Mouse (Mus musculus): Measurements from ENCODE around the gene Fam240a. TPM values are rescaled to one million over a fixed set of nuclear protein-coding genes. Genes with fewer than 3 reads are reported as not detected.
A peak's percentile ranks its signal among the peaks of the same experiment; 100 is the strongest.

The Fam240a gene
- polyA plus RNA-seq, 1 experiment from 2014 or later: not detected

- peak; percentile 76 for DNase-seq (ENCODE audit: low spot score)
- peak within 1 kb of the TSS; percentile 55 for H3K4me3 ChIP-seq (ENCODE audit: low read depth, low read length)
- H3K4me2 ChIP-seq (ENCODE audit: low read length): peak within 1 kb of the TSS; percentile 83
- peaks cover 16% of the 10 kb centered on the region for H3K27me3 ChIP-seq (replicated peaks; ENCODE audit: control insufficient read depth, insufficient read depth, low read length)
- H3K27ac ChIP-seq (ENCODE audit: low read depth): 0 out of 2 replicates have a peak within 1 kb of the TSS, but pooled peaks have one; percentile 16
- ATAC-seq (replicated peaks; ENCODE audit: low FRiP score, low TSS enrichment, low read depth): peak; percentile 68
- H3K9me3 ChIP-seq (ENCODE audit: control insufficient read depth, low read length): no peaks in the 10 kb centered on the region
- WGBS: 1% methylated on average over 45 of the region's 57 CpGs
- H3K4me1 ChIP-seq (replicated peaks; ENCODE audit: control insufficient read depth, insufficient read depth, low read length): peaks cover under 1% of the 10 kb centered on the region; the same call in 1 of the 2 replicates
- H3K36me3 ChIP-seq (ENCODE audit: control insufficient read depth, insufficient read depth, low read length): no peaks in the 10 kb centered on the region
- H3K9ac ChIP-seq (ENCODE audit: low read length): peak within 1 kb of the TSS; percentile 52
Measured at GRCm38 (mm10) chr9:110879998-110880561, 36.6 kb downstream of the Fam240a start, which contains the start of gene Tmie. TSS of gene Tmie (minus strand) at chr9:110880113.

GRCm38 (mm10) chr9:110879191-110879920, 37.3 kb downstream of the Fam240a start, which contains the start of gene Als2cl:
TSS of gene Als2cl (plus strand) at chr9:110879870.
- no peaks in the 10 kb centered on the region for H3K36me3 ChIP-seq (ENCODE audit: control insufficient read depth, insufficient read depth, low read length)
- peak within 1 kb of the TSS; percentile 55 for H3K4me3 ChIP-seq (ENCODE audit: low read depth, low read length)
- 14% methylated on average over 12 of the region's 12 CpGs for WGBS
- DNase-seq (ENCODE audit: low spot score) (no peak), ATAC-seq (replicated peaks; ENCODE audit: low FRiP score, low TSS enrichment, low read depth) (peak; percentile 12; the same call in 1 of the 2 replicates)
- peak within 1 kb of the TSS; percentile 83 for H3K4me2 ChIP-seq (ENCODE audit: low read length)
- peak within 1 kb of the TSS; percentile 52 for H3K9ac ChIP-seq (ENCODE audit: low read length)
- 0 out of 2 replicates have a peak within 1 kb of the TSS, but pooled peaks have one; percentile 16 for H3K27ac ChIP-seq (ENCODE audit: low read depth)
- peaks cover 8% of the 10 kb centered on the region; the same call in 1 of the 2 replicates for H3K4me1 ChIP-seq (replicated peaks; ENCODE audit: control insufficient read depth, insufficient read depth, low read length)
- H3K27me3 ChIP-seq (replicated peaks; ENCODE audit: control insufficient read depth, insufficient read depth, low read length): peaks cover 16% of the 10 kb centered on the region
- no peaks in the 10 kb centered on the region for H3K9me3 ChIP-seq (ENCODE audit: control insufficient read depth, low read length)

- Histone ChIP-seq H3K9ac (ENCODE audit: low read length) (no peak overlapping the region), H3K36me3 (ENCODE audit: control insufficient read depth, insufficient read depth, low read length) (no peaks in the 10 kb centered on the region), H3K4me3 (ENCODE audit: low read depth, low read length) (no peak overlapping the region), H3K27ac (ENCODE audit: low read depth) (no peak overlapping the region), H3K27me3 (replicated peaks; ENCODE audit: control insufficient read depth, insufficient read depth, low read length) (peaks cover 30% of the 10 kb centered on the region), H3K4me1 (replicated peaks; ENCODE audit: control insufficient read depth, insufficient read depth, low read length) (peaks cover 17% of the 10 kb centered on the region), H3K9me3 (ENCODE audit: control insufficient read depth, low read length) (no peaks in the 10 kb centered on the region), H3K4me2 (ENCODE audit: low read length) (no peak overlapping the region)
- 89% methylated on average over 5 of the region's 5 CpGs for WGBS
- no peak for DNase-seq (ENCODE audit: low spot score)
- no peak for ATAC-seq (replicated peaks; ENCODE audit: low FRiP score, low TSS enrichment, low read depth)
Measured at GRCm38 (mm10) chr9:110877888-110878287, 38.8 kb downstream of the Fam240a start.

- 95% methylated on average over 1 of the region's 1 CpGs for WGBS
- Histone ChIP-seq H3K4me1 (replicated peaks; ENCODE audit: control insufficient read depth, insufficient read depth, low read length) (peaks cover 17% of the 10 kb centered on the region), H3K4me2 (ENCODE audit: low read length) (no peak overlapping the region), H3K9ac (ENCODE audit: low read length) (no peak overlapping the region), H3K27me3 (replicated peaks; ENCODE audit: control insufficient read depth, insufficient read depth, low read length) (peaks cover 34% of the 10 kb centered on the region), H3K27ac (ENCODE audit: low read depth) (no peak overlapping the region), H3K36me3 (ENCODE audit: control insufficient read depth, insufficient read depth, low read length) (no peaks in the 10 kb centered on the region), H3K4me3 (ENCODE audit: low read depth, low read length) (no peak overlapping the region), H3K9me3 (ENCODE audit: control insufficient read depth, low read length) (no peaks in the 10 kb centered on the region)
- no peak for DNase-seq (ENCODE audit: low spot score)
- no peak for ATAC-seq (replicated peaks; ENCODE audit: low FRiP score, low TSS enrichment, low read depth)
Measured at GRCm38 (mm10) chr9:110877353-110877752, 39.3 kb downstream of the Fam240a start.

GRCm38 (mm10) chr9:110875288-110875695, 41.4 kb downstream of the Fam240a start:
- ATAC-seq (replicated peaks; ENCODE audit: low FRiP score, low TSS enrichment, low read depth) (peak; percentile 45), DNase-seq (ENCODE audit: low spot score) (no peak)
- H3K27ac ChIP-seq (ENCODE audit: low read depth): no peak overlapping the region
- H3K9me3 ChIP-seq (ENCODE audit: control insufficient read depth, low read length): no peaks in the 10 kb centered on the region
- H3K36me3 ChIP-seq (ENCODE audit: control insufficient read depth, insufficient read depth, low read length): no peaks in the 10 kb centered on the region
- no peak overlapping the region for H3K9ac ChIP-seq (ENCODE audit: low read length)
- no peak overlapping the region for H3K4me3 ChIP-seq (ENCODE audit: low read depth, low read length)
- H3K4me2 ChIP-seq (ENCODE audit: low read length): no peak overlapping the region
- peaks cover 17% of the 10 kb centered on the region for H3K4me1 ChIP-seq (replicated peaks; ENCODE audit: control insufficient read depth, insufficient read depth, low read length)
- peaks cover 21% of the 10 kb centered on the region; the same call in 1 of the 2 replicates for H3K27me3 ChIP-seq (replicated peaks; ENCODE audit: control insufficient read depth, insufficient read depth, low read length)
- 20% methylated on average over 5 of the region's 6 CpGs for WGBS

- ATAC-seq (replicated peaks; ENCODE audit: low FRiP score, low TSS enrichment, low read depth) (no peak; the same call in 1 of the 2 replicates), DNase-seq (ENCODE audit: low spot score) (no peak)
- Histone ChIP-seq H3K4me1 (replicated peaks; ENCODE audit: control insufficient read depth, insufficient read depth, low read length) (peaks cover 17% of the 10 kb centered on the region), H3K27ac (ENCODE audit: low read depth) (no peak overlapping the region), H3K36me3 (ENCODE audit: control insufficient read depth, insufficient read depth, low read length) (no peaks in the 10 kb centered on the region), H3K9ac (ENCODE audit: low read length) (no peak overlapping the region), H3K4me3 (ENCODE audit: low read depth, low read length) (no peak overlapping the region), H3K4me2 (ENCODE audit: low read length) (no peak overlapping the region), H3K9me3 (ENCODE audit: control insufficient read depth, low read length) (no peaks in the 10 kb centered on the region), H3K27me3 (replicated peaks; ENCODE audit: control insufficient read depth, insufficient read depth, low read length) (peaks cover 17% of the 10 kb centered on the region; the same call in 1 of the 2 replicates)
- 25% methylated on average over 3 of the region's 3 CpGs for WGBS
Measured at GRCm38 (mm10) chr9:110874660-110875191, 41.9 kb downstream of the Fam240a start.

- peaks cover 17% of the 10 kb centered on the region; the same call in 1 of the 2 replicates for H3K27me3 ChIP-seq (replicated peaks; ENCODE audit: control insufficient read depth, insufficient read depth, low read length)
- WGBS: 10% methylated on average over 40 of the region's 40 CpGs
- no peaks in the 10 kb centered on the region for H3K9me3 ChIP-seq (ENCODE audit: control insufficient read depth, low read length)
- no peak overlapping the region for H3K27ac ChIP-seq (ENCODE audit: low read depth)
- peaks cover 17% of the 10 kb centered on the region for H3K4me1 ChIP-seq (replicated peaks; ENCODE audit: control insufficient read depth, insufficient read depth, low read length)
- DNase-seq (ENCODE audit: low spot score): peak; percentile 65
- no peak overlapping the region for H3K9ac ChIP-seq (ENCODE audit: low read length)
- peak overlapping the region; percentile 45 for H3K4me2 ChIP-seq (ENCODE audit: low read length)
- H3K36me3 ChIP-seq (ENCODE audit: control insufficient read depth, insufficient read depth, low read length): no peaks in the 10 kb centered on the region
- H3K4me3 ChIP-seq (ENCODE audit: low read depth, low read length): peak overlapping the region; percentile 8; the same call in 1 of the 2 replicates
- ATAC-seq (replicated peaks; ENCODE audit: low FRiP score, low TSS enrichment, low read depth): no peak
Measured at GRCm38 (mm10) chr9:110873681-110874659, 42.7 kb downstream of the Fam240a start.

- 22% methylated on average over 7 of the region's 7 CpGs for WGBS
- H3K9me3 ChIP-seq (ENCODE audit: control insufficient read depth, low read length): no peaks in the 10 kb centered on the region
- no peak overlapping the region for H3K9ac ChIP-seq (ENCODE audit: low read length)
- H3K27me3 ChIP-seq (replicated peaks; ENCODE audit: control insufficient read depth, insufficient read depth, low read length): peaks cover 17% of the 10 kb centered on the region; the same call in 1 of the 2 replicates
- no peak overlapping the region for H3K4me3 ChIP-seq (ENCODE audit: low read depth, low read length)
- H3K4me1 ChIP-seq (replicated peaks; ENCODE audit: control insufficient read depth, insufficient read depth, low read length): peaks cover 17% of the 10 kb centered on the region
- H3K4me2 ChIP-seq (ENCODE audit: low read length): no peak overlapping the region
- H3K36me3 ChIP-seq (ENCODE audit: control insufficient read depth, insufficient read depth, low read length): no peaks in the 10 kb centered on the region
- DNase-seq (ENCODE audit: low spot score) (peak; percentile 76), ATAC-seq (replicated peaks; ENCODE audit: low FRiP score, low TSS enrichment, low read depth) (no peak)
- no peak overlapping the region for H3K27ac ChIP-seq (ENCODE audit: low read depth)
Measured at GRCm38 (mm10) chr9:110871030-110871429, 45.6 kb downstream of the Fam240a start.

Data from intestine, embryonic 14.5 days (tissue).